Mouse (Mus musculus) urinary bladder, postnatal 0 days (tissue): ENCODE results near the gene Nat8f2. TPM values are rescaled to one million over a fixed set of nuclear protein-coding genes. Genes with fewer than 3 reads are reported as not detected.

Experiments used
- polyA plus RNA-seq: library from polyadenylated mRNA; unstranded; fragments of >200 nt; fragmentation: Nextera tagmentation; extraction: Ambion mirVana; gene quantifications from 2 replicates; pipeline ENCODE4 v1.2.1, GENCODE M21; 2015

The Nat8f2 gene
- 0.05 TPM in 1 of 2 replicates, not detected in the other for polyA plus RNA-seq

GRCm38 (mm10) chr6:85869006-85869405 is at the start of gene Nat8f2:
Gene Nat8f2, minus strand, starts transcription at chr6:85869158.

GRCm38 (mm10) chr6:85915539-85916513 is 46.9 kb upstream of the Nat8f2 start, which contains the start of gene Nat8f1:
Gene Nat8f1, minus strand, starts transcription at chr6:85915687.

GRCm38 (mm10) chr6:85911587-85911986 is 42.6 kb upstream of the Nat8f2 start, which contains the start of gene Tprkb:
Gene Tprkb, plus strand, starts transcription at chr6:85911865.

GRCm38 (mm10) chr6:85904642-85905061 is 35.7 kb upstream of the Nat8f2 start, which contains the start of gene Nat8f4:
Gene Nat8f4, minus strand, starts transcription at chr6:85904884.

GRCm38 (mm10) chr6:85831796-85832321 is 37.1 kb downstream of the Nat8f2 start, which contains the start of gene Nat8:
Gene Nat8, minus strand, starts transcription at chr6:85832082.

GRCm38 (mm10) chr6:85820837-85821236 is 48.1 kb downstream of the Nat8f2 start, which contains the start of the genes Nat8f6 and Nat8f5:
Gene Nat8f6, minus strand, starts transcription at chr6:85820954.
Gene Nat8f5, minus strand, starts transcription at chr6:85820972.

Other genes starting within 250 kb of the Nat8f2 start
- 0.11 and 0.24 TPM in 2 replicates for gene Nat8f7, start 156.0 kb downstream of the Nat8f2 start, polyA plus RNA-seq
- gene Nat8f3, start 103.4 kb downstream of the Nat8f2 start, polyA plus RNA-seq, result 0.11 and 0.13 TPM in 2 replicates
- not detected in 2 replicates for gene Nat8f6, start 48.2 kb downstream of the Nat8f2 start, polyA plus RNA-seq
- gene Nat8f5, start 48.2 kb downstream of the Nat8f2 start, polyA plus RNA-seq, result 0.55 and 0.70 TPM in 2 replicates
- 0.65 and 0.90 TPM in 2 replicates for gene Nat8, start 37.1 kb downstream of the Nat8f2 start, polyA plus RNA-seq
- 1.8 TPM in 2 replicates for gene Nat8f4, start 35.7 kb upstream of the Nat8f2 start, polyA plus RNA-seq
- 30.2 and 31.8 TPM in 2 replicates for gene Tprkb, start 42.7 kb upstream of the Nat8f2 start, polyA plus RNA-seq
- 6.0 and 7.4 TPM in 2 replicates for gene Nat8f1, start 46.5 kb upstream of the Nat8f2 start, polyA plus RNA-seq
- 38.1 and 52.5 TPM in 2 replicates for gene Dusp11, start 92.5 kb upstream of the Nat8f2 start, polyA plus RNA-seq
- not detected in 2 replicates for gene Figla, start 147.0 kb upstream of the Nat8f2 start, polyA plus RNA-seq
- gene Add2, start 159.5 kb upstream of the Nat8f2 start, polyA plus RNA-seq, result 0.31 and 0.58 TPM in 2 replicates